11 mouse cellular contexts compared by ENCODE assay signal in genomic region chr4:100169683-100170082, GRCm38 (mm10).
DNase-seq lines count a peak whose midpoint lies in the region; ATAC-seq lines count a peak whose summit lies in the region.
"Had no signal": no experiment of that assay in that cellular context is flagged by ENCODE, and none has a peak within 500 bp of the region (broad histone marks: within the 10 kb centered on the region; RNA-seq: fewer than 3 reads in every experiment).

No protein-coding gene starts in this region.

- no peak for DNase-seq in kidney, postnatal 14 days
- DNase-seq in hindbrain, embryonic 11.5 days (ENCODE audit: low spot score): peak; percentile 23
- no peak for DNase-seq in cerebellum, postnatal 36 days
- DNase-seq in cerebellum, adult 18-20 months: no peak
- DNase-seq: kidney, adult 2 months had no signal

- no peaks in the 10 kb centered on the region for H3K9me3 ChIP-seq in kidney, embryonic 16.5 days (ENCODE audit: low read length)
- no peaks in the 10 kb centered on the region for H3K9me3 ChIP-seq in embryonic facial prominence, embryonic 15.5 days (replicated peaks)
- no peaks in the 10 kb centered on the region for H3K9me3 ChIP-seq in hindbrain, embryonic 11.5 days (ENCODE audit: control insufficient read depth, low read length)
- no peaks in the 10 kb centered on the region for H3K9me3 ChIP-seq in midbrain, embryonic 12.5 days
- H3K9me3 ChIP-seq: G1E; liver, embryonic 15.5 days had no signal

- H3K36me3 ChIP-seq in kidney, embryonic 16.5 days (ENCODE audit: insufficient read depth, low read length): no peaks in the 10 kb centered on the region
- no peaks in the 10 kb centered on the region for H3K36me3 ChIP-seq in embryonic facial prominence, embryonic 15.5 days
- no peaks in the 10 kb centered on the region for H3K36me3 ChIP-seq in hindbrain, embryonic 11.5 days (ENCODE audit: control insufficient read depth, insufficient read depth, low read length)
- H3K36me3 ChIP-seq in midbrain, embryonic 12.5 days: no peaks in the 10 kb centered on the region
- H3K36me3 ChIP-seq: G1E; liver, embryonic 15.5 days had no signal

- H3K4me1 ChIP-seq in kidney, embryonic 16.5 days (ENCODE audit: insufficient read depth, low read length): peaks cover 50% of the 10 kb centered on the region
- peaks cover 19% of the 10 kb centered on the region for H3K4me1 ChIP-seq in embryonic facial prominence, embryonic 15.5 days
- no peaks in the 10 kb centered on the region for H3K4me1 ChIP-seq in hindbrain, embryonic 11.5 days (replicated peaks; ENCODE audit: control insufficient read depth, insufficient read depth, low read length)
- peaks cover 14% of the 10 kb centered on the region; the same call in 1 of the 2 replicates for H3K4me1 ChIP-seq in midbrain, embryonic 12.5 days
- H3K4me1 ChIP-seq: liver, embryonic 15.5 days had no signal

- 0 out of 2 replicates have a peak, but pooled peaks have one; percentile 21 for ATAC-seq in kidney, embryonic 16.5 days (ENCODE audit: low FRiP score, low TSS enrichment)
- ATAC-seq in embryonic facial prominence, embryonic 15.5 days (ENCODE audit: insufficient number of reproducible peaks, low FRiP score, low TSS enrichment, low read depth): peak; percentile 66; the same call in 1 of the 2 replicates
- ATAC-seq in hindbrain, embryonic 11.5 days (ENCODE audit: low FRiP score): no peak
- peak; percentile 38; the same call in 1 of the 2 replicates for ATAC-seq in midbrain, embryonic 12.5 days (ENCODE audit: low FRiP score, low read depth)
- no peak for ATAC-seq in activated CD4-positive, CD25-positive, alpha-beta regulatory T cell, adult 4 months

- H3K4me3 ChIP-seq in kidney, embryonic 16.5 days (ENCODE audit: low read length): no peak overlapping the region
- peak overlapping the region; percentile 36; the same call in 1 of the 2 replicates for H3K4me3 ChIP-seq in embryonic facial prominence, embryonic 15.5 days (replicated peaks)
- no peak overlapping the region for H3K4me3 ChIP-seq in hindbrain, embryonic 11.5 days (ENCODE audit: low read depth, low read length)
- no peak overlapping the region for H3K4me3 ChIP-seq in midbrain, embryonic 12.5 days
- H3K4me3 ChIP-seq: liver, embryonic 15.5 days had no signal

- no peak overlapping the region for H3K4me2 ChIP-seq in kidney, embryonic 16.5 days (replicated peaks; ENCODE audit: low read depth, low read length)
- H3K4me2 ChIP-seq in embryonic facial prominence, embryonic 15.5 days (replicated peaks): peak overlapping the region; percentile 47
- H3K4me2 ChIP-seq in hindbrain, embryonic 11.5 days (replicated peaks; ENCODE audit: low read depth, low read length): no peak overlapping the region
- peak overlapping the region; percentile 38 for H3K4me2 ChIP-seq in midbrain, embryonic 12.5 days (replicated peaks)
- H3K4me2 ChIP-seq: liver, embryonic 15.5 days had no signal

- H3K27me3 ChIP-seq in kidney, embryonic 16.5 days (ENCODE audit: insufficient read depth, low read length): no peaks in the 10 kb centered on the region
- no peaks in the 10 kb centered on the region for H3K27me3 ChIP-seq in embryonic facial prominence, embryonic 15.5 days
- no peaks in the 10 kb centered on the region for H3K27me3 ChIP-seq in hindbrain, embryonic 11.5 days (ENCODE audit: control insufficient read depth, insufficient read depth, low read length)
- H3K27me3 ChIP-seq in midbrain, embryonic 12.5 days: peaks cover 6% of the 10 kb centered on the region
- H3K27me3 ChIP-seq: liver, embryonic 15.5 days had no signal

- no peak overlapping the region for H3K9ac ChIP-seq in kidney, embryonic 16.5 days (replicated peaks; ENCODE audit: low read length)
- no peak overlapping the region for H3K9ac ChIP-seq in embryonic facial prominence, embryonic 15.5 days
- H3K9ac ChIP-seq in hindbrain, embryonic 11.5 days (ENCODE audit: low read depth, low read length): no peak overlapping the region
- no peak overlapping the region for H3K9ac ChIP-seq in midbrain, embryonic 12.5 days (replicated peaks)
- H3K9ac ChIP-seq: liver, embryonic 15.5 days had no signal

- H3K27ac ChIP-seq in kidney, embryonic 16.5 days (ENCODE audit: low read length): peak overlapping the region; percentile 59; the same call in 1 of the 2 replicates
- H3K27ac ChIP-seq in embryonic facial prominence, embryonic 15.5 days (replicated peaks): peak overlapping the region; percentile 68
- no peak overlapping the region for H3K27ac ChIP-seq in hindbrain, embryonic 11.5 days (ENCODE audit: low read depth, low read length)
- H3K27ac ChIP-seq in midbrain, embryonic 12.5 days (replicated peaks): no peak overlapping the region
- H3K27ac ChIP-seq: liver, embryonic 15.5 days had no signal

- 49% methylated on average over 5 of the region's 5 CpGs for WGBS in kidney, embryonic 16.5 days
- 41% methylated on average over 5 of the region's 5 CpGs for WGBS in embryonic facial prominence, embryonic 15.5 days
- WGBS in hindbrain, embryonic 11.5 days: 77% methylated on average over 5 of the region's 5 CpGs
- WGBS in midbrain, embryonic 12.5 days: 69% methylated on average over 5 of the region's 5 CpGs

Comparison
In these comparisons a context has a peak if more than half of its experiments do, and no peak if none do; other contexts are left out.
1. ATAC-seq: peak in kidney, embryonic 16.5 days (single experiment), embryonic facial prominence, embryonic 15.5 days (single experiment) and midbrain, embryonic 12.5 days (single experiment); none in hindbrain, embryonic 11.5 days (single experiment) and activated CD4-positive, CD25-positive, alpha-beta regulatory T cell, adult 4 months (single experiment).
2. H3K27ac ChIP-seq: peak in kidney, embryonic 16.5 days (single experiment) and embryonic facial prominence, embryonic 15.5 days (single experiment); none in hindbrain, embryonic 11.5 days (single experiment) and midbrain, embryonic 12.5 days (single experiment).
3. H3K4me2 ChIP-seq: peak in embryonic facial prominence, embryonic 15.5 days (single experiment) and midbrain, embryonic 12.5 days (single experiment); none in kidney, embryonic 16.5 days (single experiment) and hindbrain, embryonic 11.5 days (single experiment).